Mouse (Mus musculus) gastrocnemius, postnatal 4 days (tissue): Measurements from ENCODE around the gene Dnmt3a. TPM values are rescaled to one million over a fixed set of nuclear protein-coding genes. Genes with fewer than 3 reads are reported as not detected.

ENCODE experiments used
- DNase-seq, 2 experiments: peaks; one replicate each; pipeline ENCODE4 v3.0.0; 2021 to 2022; ENCODE audit warnings: low spot score in 2 of 2, mixed read lengths in 2 of 2
- total RNA-seq, 2 experiments: library from RNA; stranded (reverse); gene quantifications; 2 replicates each; pipeline ENCODE4 v1.2.3; 2021

Dnmt3a gene
- total RNA-seq, 2 experiments from 2014 or later, result 155 to 169 TPM

DNA sequence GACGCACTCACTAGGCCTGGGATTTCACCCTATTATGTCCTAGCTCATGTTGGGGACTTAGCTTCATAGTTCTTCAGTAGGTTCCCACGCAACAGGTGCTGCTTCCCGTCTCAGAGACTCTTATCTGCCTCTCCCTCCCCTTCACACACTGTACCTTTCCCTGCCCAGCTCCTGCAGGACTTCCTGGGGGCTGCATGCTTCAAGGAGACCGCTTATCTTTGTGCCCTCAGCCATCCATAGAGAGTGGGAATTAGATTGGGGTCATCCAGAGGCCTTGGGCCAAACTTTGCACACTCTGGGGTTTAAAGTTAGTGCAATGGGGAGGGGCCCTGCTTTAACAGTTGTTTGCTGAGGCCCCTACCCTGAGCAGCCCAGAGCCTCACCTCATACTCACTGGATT is 21.1 kb upstream of the Dnmt3a start:
- DNase-seq, result no peak

DNA sequence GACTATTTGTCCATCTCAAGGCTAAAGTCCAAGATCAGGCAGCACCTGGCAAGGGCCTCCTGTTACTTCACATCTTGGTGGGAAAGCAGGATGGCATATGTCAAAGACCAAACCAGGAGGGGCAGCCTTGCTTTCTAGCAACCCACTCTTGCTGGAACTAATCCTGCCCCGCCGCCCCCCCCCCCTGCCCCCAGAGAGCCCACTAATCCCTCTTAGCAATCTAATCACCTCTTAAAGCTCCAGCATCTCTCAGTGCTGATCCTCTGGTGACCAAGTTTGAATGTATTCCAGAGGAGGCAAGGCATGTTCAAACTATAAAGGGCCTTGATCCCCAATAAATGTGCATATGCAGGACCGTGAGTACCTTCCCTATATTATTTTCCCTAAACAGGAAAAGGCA is 18.8 kb upstream of the Dnmt3a start:
- no peak for DNase-seq

DNA sequence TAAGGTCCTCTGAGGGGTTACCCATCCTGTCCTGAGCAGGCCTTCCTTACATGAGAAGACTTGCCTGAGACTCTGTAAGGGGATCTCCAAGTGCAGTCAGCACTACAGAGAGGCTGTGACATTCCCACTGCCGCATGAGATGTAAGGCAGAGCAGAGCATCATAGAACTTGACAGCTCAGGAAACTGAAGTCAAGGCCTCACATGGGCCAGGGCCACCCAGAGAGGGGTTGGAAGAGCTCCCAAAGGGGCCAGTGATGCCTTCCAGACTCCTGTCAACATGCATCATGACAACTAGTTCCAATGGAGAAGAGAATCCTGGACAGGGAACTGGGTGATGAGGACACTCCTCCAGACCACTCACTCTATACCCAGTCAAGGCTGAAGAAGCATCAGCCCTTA is 18.3 kb upstream of the Dnmt3a start:
- DNase-seq, result no peak

DNA sequence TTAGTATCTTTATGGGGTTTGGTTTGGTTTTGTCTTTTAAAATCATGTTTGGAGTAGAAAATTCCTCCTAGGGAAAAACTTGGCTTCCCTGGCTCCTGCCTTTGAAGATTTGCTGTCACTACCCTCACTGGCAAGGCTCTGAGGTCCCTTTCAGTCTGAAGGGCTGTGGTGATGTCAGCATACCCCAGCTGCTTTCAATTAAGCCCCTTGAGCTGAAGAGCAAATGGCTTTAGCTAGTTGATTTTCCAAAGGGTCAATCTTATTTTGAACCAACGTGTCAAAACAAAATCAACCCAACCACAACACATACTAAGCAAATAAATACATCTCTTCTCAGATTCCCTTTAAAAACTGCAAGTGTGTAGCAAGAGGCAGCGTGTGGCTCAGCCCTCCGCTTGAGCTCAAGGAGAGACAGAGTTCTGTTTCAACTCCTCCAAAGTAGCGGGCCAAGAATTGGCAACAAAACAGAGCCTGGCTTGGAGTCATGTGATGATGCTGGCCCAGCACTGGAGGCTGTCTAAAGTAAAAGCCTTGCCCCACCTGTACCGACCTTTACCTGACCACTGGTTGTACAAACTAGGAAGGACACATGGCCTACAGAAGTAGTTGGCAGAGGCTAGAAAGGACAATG is 17.3 kb upstream of the Dnmt3a start:
- DNase-seq, result no peak

DNA sequence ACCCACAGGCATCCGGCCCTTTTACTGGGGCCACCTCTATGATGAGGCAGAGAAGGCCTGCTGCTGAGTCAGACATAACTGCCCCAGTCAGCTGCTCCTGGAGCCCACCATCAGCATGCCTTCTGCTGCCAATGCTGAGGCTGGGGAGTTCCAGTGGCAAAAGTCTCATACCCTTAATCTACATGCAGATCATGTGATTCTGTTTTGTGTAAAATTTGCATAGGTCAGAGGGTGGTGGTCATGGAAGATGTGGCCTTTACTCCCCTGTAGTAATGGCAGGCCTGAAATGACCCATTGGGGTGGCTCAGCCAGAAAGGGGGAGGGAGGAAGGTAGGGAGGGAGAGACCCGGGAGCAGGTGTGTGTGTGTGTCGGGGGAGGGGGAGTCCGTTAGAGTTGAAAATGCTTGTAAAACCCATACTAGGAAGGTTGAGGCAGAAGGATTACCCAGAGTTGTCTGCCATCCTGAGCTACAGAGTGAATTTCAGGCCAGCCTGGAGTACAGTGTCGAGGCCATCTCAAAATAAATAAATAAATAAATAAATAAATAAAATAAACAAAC is 16.1 kb upstream of the Dnmt3a start:
- DNase-seq, result no peak

DNA sequence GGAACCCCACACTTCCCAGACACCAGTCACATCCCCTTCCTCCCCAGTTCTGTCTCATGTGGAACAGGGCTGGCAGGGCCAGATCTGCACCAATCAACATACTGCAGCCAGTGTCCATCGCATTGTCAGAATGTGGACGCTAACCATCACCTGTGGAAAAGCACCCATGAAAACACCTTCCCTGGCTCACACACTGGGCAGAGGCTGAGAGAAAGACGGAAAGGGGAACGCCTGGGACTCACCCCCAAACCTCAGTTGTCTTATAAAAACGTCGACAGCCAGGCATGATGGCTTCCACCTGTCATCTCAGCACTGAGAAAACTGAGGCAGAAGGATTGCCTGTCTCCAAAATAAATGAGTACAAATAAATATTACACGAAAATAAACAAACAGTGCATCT is 14.6 kb upstream of the Dnmt3a start:
- no peak for DNase-seq

DNA sequence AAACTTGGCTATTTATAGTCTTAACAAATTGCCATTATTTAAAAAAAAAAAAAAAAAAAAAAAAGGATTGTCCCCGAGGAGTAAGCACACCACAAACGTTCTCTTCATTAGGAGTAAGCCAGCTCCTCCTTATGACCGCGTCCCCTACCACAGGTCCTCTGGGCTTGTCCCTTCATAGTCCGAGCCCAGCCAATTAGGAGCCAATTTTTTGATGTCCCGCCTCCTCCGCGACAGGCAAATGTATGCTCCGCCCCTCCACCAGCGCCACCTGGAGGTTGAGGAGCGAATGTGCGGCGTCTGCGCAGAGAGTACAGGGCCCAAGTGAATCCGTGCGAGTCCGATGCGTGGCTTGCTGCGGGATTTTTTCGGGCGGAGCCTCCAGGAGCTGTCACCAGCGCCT is 14.1 kb upstream of the Dnmt3a start:
- peak; percentile 87 to 95 for DNase-seq

DNA sequence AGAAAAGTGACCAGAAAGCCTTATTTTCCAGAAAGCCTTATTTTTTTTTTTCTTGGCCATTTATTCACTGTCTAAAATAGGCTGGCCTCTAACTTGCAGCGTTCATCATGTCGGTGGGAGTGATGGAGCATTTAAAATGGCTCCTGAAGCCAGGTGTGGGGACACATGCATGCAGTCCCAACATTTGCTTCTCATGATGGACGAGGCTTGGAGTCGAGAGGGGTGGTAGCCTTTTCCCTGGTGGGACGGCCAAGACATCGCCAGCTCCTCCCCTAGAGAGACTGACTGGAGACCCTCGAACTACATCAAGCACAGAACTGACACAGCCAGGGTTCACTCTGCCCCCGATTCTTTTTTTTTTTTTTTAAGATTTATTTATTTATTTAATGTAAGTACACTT is 13.6 kb upstream of the Dnmt3a start:
- no peak for DNase-seq

DNA sequence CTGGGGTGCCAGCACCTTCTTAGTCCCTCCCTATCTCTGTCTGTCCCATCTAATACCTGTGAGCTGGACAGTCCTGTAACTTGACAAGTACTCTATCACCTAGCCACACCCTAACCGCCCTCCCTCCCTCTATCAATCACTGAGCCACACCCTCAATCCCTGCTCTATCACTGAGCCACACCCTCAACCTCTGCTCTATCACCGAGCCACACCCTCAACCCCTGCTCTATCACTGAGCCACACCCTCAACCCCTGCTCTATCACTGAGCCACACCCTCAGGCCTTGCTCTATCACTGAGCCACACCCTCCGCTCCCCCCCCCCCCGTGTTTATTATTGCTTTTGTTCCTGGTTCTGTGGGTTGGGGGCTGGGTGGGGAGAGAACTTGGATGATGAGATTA is 10.2 kb upstream of the Dnmt3a start:
- DNase-seq, result no peak

DNA sequence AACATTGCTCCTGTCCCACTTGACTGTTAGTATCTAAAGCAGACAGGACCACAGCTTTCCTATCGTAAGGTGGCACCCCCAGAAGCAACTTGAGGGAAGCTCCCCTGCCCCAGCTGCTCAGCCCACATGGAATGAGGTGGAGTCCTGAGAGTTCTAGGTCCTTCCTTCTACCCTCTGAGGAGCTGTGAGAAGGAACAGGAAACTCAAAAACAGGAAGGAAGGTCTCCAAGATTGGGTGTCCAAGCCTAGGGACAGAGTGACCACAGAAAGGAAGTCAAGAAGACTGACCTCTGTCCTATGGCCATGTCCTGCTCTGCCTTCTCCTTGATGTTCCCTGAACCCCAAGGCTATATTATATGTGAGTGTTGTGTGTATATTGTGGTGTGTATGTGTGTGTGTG is 6.3 kb upstream of the Dnmt3a start:
- DNase-seq, result no peak

DNA sequence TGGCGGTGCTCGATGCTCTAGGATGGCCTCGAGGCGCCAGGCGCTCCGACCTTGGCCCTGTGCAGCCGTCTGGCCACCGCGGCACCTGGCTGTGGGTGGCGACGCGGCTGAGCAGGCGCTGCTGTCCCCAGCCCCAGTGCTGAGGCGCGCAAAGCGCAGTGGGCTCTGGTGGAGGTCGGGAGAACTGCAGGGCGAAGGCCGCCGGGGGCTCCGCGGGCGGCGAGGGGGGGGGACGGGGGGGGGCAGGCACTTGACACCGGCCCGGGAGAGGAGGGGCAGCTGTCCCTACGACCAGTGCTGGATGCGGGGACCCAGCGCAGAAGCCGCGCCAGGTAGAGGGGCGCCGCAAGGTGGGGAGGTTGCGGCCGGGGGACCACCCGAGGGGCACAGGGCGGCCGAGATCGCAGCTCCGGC is 471 bp downstream of the Dnmt3a start:
- peak; percentile 83 to 89 for DNase-seq

DNA sequence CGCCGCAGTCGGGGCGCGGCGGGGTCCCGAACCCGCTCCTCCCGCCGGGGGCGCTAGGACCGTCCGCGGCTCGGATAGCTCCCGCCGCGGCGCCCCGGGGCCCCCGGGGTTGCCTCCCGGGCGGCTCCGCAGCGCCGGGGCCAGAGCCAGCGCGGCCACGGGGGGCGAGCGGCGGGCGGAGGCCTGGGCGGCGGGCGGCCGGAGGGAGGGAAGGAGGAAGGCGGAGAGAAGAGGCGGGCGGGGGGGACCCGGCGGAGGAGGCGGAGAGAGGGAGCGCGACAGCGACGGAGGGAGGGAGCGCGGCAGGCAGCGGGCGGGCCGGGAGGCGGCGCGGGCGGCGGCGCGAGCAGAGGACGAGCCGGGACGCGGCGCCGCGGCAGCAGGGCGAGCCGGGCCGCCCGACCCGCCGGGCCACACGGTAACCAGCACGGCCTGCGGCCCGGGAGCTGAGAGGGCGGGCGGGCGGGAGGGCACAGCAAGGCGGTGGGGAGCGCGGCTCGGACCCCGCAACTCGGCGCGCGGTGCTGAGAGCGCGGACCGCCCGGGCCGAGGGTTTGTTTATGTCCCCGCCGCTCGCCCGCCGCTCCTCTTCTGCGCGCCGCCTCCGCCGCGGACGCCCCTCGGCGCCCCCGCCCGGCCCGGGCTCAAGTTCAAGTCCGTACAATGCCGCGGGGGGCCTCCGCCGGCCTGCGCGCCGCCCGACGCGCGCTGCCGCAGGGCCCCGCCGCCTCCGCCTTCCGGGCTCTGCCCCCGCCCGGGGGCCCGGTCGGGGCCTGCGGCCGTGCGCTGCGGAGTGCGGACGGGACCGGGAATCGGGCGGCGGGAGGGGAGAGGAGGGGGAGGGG is 1.1 kb downstream of the Dnmt3a start:
- peak; percentile 61 to 86 for DNase-seq

DNA sequence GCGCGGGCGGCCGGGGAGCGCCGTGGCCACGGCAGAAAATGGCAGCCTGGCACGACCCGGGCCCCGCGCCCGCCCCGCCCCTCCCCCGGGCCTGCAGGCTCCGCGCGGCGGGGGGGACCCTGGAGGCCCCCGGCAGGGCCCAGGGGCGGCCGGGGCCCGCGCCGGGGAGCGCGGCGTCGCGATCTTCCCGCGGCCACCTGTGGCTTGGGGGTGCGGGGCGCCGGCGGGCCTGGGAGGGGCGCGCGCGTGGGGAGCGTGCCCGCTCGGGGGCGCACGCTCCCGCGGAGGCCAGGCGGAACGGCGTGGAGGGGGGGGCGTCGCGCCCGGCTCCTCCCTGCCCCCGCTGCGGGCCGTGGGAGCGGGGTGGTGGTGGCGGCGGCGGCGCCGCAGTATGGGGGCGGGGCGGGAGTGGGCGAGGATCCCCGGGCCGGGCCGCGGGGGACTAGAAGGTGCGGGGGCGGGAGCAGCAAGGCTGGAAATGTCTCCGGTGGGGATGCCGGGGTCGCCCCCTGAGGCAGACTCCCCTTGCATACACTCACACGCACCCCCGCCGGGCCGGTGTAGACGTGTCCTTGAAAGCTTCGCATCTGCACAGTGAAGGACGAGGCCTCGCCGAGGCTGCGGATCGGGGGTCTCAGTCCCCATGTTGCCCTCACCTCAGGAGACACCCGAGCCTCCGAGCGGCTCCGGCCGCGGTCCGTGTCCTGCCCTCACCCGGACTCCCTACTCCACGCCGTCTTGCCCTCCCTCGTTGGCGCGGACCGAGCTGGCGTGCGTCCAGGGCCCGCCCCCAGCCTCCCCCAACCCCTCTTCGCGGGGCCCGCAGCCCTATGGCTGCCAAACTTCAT is 2.0 kb downstream of the Dnmt3a start:
- peak; percentile 66 to 68 for DNase-seq

DNA sequence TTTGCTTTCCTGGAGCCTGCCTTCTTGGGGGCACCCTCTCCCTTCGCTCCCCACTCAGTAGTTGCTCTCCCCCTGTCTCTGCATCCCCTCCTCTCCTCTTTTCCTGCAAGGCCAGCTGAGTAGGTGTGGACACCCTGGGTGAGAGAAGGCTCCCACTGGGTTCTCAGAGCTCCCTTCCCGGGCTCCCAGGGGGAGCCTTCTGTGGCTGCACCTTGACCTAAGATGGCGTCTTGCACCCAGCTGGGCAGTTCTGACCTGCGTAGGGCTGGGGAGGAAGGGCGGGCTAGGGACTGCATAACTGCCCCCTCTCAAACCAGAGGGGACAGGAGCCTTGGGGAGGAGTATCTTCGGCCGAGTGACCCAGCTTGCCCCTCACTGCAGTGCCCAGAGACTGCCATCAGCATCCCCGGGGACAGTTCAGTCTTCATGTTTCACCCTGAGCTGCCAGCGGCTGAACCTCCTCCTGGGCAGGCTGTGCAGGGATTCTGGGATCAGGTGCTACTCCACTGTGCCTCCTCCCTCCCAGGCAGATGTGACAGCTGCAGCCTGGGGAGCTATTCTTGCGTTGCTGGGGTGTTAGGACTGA is 2.7 kb downstream of the Dnmt3a start:
- no peak for DNase-seq

DNA sequence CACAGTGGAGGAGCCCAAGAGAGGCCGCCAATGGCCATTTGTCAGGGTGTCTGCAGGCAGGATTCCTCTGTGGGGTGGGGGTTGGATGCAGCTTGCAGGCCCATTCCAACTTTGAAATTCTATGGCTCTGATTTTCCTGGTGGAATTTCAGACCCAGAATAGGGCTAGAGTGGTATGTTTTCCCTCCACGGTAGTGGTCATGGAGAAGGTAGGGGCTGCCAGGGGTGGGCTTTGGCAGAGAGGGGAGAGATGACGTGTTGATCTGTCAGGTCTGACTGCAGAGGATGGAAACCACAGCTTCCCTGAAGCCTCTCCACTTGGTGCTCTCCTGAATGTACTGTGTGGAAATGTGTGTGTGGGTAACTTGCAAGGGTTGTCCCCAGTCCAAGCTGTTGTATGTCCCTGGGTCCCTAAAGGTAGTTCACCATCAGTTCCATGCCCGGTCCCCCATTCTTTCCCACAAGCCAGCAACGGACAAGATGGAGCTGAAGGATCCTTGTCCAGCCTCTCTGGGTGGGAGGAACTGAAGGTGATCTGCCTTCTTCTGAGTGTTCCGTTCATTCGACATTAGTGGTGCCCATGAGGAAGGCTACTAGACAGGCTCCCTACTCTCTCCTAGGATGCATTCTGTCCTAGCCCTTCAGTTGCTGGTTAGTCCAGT is 3.8 kb downstream of the Dnmt3a start:
- DNase-seq, result no peak

DNA sequence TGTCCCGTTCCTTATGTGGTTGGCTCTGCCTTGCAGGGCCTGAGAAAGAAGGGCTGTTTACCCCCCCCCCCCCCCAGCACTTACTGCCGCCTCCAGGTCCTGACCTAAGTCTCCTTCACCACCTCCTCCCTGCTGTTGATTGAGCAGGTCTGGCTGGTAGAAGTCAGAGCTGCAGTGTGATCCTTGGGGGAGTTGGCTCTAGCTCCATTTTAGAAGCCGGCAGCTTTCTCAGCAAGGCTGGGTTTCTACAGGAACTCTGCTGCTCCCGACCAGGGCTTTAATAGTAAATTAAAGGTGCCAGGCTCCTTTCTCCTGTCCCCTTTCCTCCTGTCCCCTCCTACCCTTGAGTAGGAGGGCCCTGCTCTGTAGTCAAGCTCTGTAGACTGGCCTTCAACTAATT is 4.6 kb downstream of the Dnmt3a start:
- no peak for DNase-seq

DNA sequence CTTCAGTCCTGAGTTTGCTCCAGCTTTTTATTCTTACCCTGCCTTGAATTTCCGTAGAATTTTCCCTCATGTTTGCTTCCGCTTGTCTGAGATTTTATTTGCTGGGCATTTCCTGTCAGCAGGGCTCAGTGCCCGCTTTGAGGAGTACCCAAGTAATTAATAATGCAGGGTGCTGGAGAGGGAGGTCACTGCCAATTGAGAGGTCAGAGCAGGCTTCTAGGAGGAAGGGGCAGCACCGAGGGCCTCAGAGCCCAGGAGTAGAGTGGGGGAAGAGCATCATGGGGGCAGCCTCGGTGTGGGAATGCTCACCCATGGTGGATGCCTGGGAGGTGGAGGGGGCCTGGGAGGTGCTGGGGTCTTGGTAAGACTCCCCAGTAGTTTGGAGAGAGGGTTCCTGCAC is 5.8 kb downstream of the Dnmt3a start:
- no peak for DNase-seq

DNA sequence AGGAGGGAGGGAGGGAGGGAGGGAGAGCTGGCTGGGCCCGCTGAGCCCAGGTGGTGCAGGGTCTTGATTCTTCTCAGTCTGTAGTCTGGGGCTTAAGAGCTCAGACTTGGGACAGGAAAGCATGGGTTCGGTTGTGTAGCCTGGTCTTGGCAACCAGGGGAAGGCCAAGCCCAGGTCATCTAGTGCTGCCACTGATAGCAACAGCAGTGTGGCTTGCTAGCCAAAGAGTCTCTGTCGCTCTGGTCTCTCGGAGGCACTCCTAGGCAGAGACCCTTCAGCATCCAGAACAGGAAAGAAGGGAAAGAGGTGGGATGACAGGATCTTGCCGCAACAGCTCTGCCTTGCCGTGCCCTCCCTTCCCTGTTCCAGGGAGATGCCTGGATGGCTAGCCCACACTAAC is 6.4 kb downstream of the Dnmt3a start:
- DNase-seq, result no peak

DNA sequence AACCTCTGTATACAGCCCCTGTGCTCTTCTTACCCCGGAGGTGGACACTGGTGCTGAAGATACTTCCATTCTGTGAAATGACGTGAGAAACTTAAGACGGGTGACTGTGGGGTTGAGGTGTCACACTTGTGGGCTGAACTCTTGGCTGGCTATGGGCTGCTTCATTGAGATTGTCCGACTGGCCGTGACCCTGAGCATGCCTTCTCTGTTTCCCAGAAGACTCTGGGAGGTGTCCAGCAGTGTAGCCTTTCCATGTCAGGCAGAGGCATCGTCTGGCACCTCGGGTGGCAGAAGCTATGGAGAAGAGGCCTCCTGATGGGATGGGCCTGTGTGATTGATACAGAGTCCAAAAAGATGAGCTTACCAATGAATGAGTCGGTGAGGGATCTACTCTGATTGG is 7.3 kb downstream of the Dnmt3a start:
- DNase-seq, result no peak

DNA sequence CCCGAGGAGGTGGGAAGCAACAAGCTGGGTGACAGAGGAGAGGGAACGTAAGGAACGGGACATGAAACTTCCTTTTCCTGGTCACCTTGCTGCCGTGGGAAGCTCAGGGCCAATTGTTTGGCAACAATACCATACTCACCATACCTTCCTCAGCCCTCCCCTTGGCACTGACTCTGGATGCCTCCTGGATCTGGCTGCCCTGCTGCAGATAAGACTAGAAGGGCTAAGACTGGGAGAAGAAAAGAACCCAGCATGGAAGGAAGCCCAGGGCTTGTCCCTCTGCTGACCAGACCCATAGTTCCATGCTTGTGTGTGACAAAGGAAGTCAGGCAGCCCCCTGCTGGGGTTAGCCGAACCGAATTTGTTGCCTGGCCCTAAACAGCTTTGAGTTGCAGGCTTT is 9.6 kb downstream of the Dnmt3a start:
- no peak for DNase-seq

DNA sequence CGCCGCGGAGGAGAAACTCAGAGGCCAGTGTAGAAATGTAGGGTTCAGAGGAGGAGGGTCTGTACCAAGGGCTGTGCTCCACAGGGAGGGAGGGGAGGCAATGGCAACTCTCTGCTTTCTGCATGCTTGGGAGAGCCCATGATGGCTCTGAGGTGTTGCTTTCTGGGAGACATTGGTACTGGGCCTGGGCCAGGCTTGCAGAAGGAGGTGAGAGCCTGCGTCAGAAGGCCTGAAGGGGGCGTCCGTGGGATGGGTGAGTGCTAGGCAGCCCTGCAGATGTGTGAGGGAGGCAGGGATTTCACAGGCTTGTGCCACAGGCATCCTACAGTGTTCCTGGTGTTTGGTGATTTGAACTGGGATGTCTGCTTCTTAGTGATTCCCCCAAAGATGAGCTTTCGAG is 11.2 kb downstream of the Dnmt3a start:
- DNase-seq, result no peak
